Mouse (Mus musculus): ENCODE measurements around the gene Lrrn2. TPM values are rescaled to one million over a fixed set of nuclear protein-coding genes. Genes with fewer than 3 reads are reported as not detected.

Gene Lrrn2
- total and polyA plus RNA-seq, 3 experiments: not detected

GRCm38 (mm10) chr1:132909951-132910350 is 29.9 kb downstream of the Lrrn2 start:
- peaks cover 0 to 3% of the 10 kb centered on the region in 2 experiments; a peak in 2 of 4 replicates for H3K27me3 ChIP-seq (ENCODE audit: control insufficient read depth in 1 of 2, insufficient read depth in 2 of 2, low read length in 2 of 2)
- no peaks in the 10 kb centered on the region for H3K4me1 ChIP-seq (ENCODE audit: control insufficient read depth in 1 of 2, insufficient read depth in 2 of 2, low read length in 2 of 2)
- H3K27ac ChIP-seq (ENCODE audit: control insufficient read depth, low read depth, low read length): no peak overlapping the region
- H3K79me2 ChIP-seq (ENCODE audit: control insufficient read depth, insufficient read depth, low read length, poor library complexity): no peaks in the 10 kb centered on the region
- DNase-seq (ENCODE audit: low read depth, low spot score): no peak
- no peaks in the 10 kb centered on the region for H3K36me3 ChIP-seq (ENCODE audit: control insufficient read depth in 1 of 2, insufficient read depth in 2 of 2, low read length in 2 of 2)
- H3K9me3 ChIP-seq (replicated peaks; ENCODE audit: insufficient read depth, low read length): no peaks in the 10 kb centered on the region
- H3K4me3 ChIP-seq (ENCODE audit: control insufficient read depth in 1 of 2, insufficient read depth in 1 of 2, low read depth in 2 of 2, low read length in 2 of 2): no peak overlapping the region
- no peak overlapping the region for H3K9ac ChIP-seq (ENCODE audit: control insufficient read depth, low read depth, low read length, poor library complexity, severe bottlenecking)
- no peak for TF ChIP-seq ZC3H11A (IDR thresholded peaks at IDR 0.05; ENCODE audit: low read depth, low read length)
- TF ChIP-seq GATA1 (IDR thresholded peaks at IDR 0.05; ENCODE audit: low read depth, low read length): no peak
- TF ChIP-seq EP300 (IDR thresholded peaks at IDR 0.05; ENCODE audit: low read depth in 1 of 2, low read length in 2 of 2): no peak
- no peak for TF ChIP-seq USF2 (IDR thresholded peaks at IDR 0.05; ENCODE audit: borderline replicate concordance in 1 of 2, insufficient read depth in 1 of 2, low read depth in 1 of 2, low read length in 2 of 2)
- no peak for TF ChIP-seq POLR2A (IDR thresholded peaks at IDR 0.05; ENCODE audit: control insufficient read depth in 1 of 2, insufficient read depth in 1 of 2, low read depth in 1 of 2, low read length in 2 of 2, poor library complexity in 1 of 2)
- TF ChIP-seq MYC (IDR thresholded peaks at IDR 0.05; ENCODE audit: low read depth, low read length): no peak
- TF ChIP-seq MAFK (IDR thresholded peaks at IDR 0.05; ENCODE audit: borderline replicate concordance, low read depth, low read length): no peak
- no peak for TF ChIP-seq GABPA (IDR thresholded peaks at IDR 0.05; ENCODE audit: low read depth, low read length)
- no peak for TF ChIP-seq POLR2AphosphoS5 (IDR thresholded peaks at IDR 0.05; ENCODE audit: borderline replicate concordance, low read depth, low read length)

GRCm38 (mm10) chr1:132910414-132911041 is 30.5 kb downstream of the Lrrn2 start:
- no peaks in the 10 kb centered on the region for H3K36me3 ChIP-seq (ENCODE audit: control insufficient read depth in 1 of 2, insufficient read depth in 2 of 2, low read length in 2 of 2)
- no peak for DNase-seq (ENCODE audit: low read depth, low spot score)
- no peaks in the 10 kb centered on the region for H3K9me3 ChIP-seq (replicated peaks; ENCODE audit: insufficient read depth, low read length)
- H3K79me2 ChIP-seq (ENCODE audit: control insufficient read depth, insufficient read depth, low read length, poor library complexity): no peaks in the 10 kb centered on the region
- H3K27me3 ChIP-seq (ENCODE audit: control insufficient read depth in 1 of 2, insufficient read depth in 2 of 2, low read length in 2 of 2): peaks cover 0 to 3% of the 10 kb centered on the region in 2 experiments; a peak in 2 of 4 replicates
- no peak overlapping the region for H3K27ac ChIP-seq (ENCODE audit: control insufficient read depth, low read depth, low read length)
- H3K4me1 ChIP-seq (ENCODE audit: control insufficient read depth in 1 of 2, insufficient read depth in 2 of 2, low read length in 2 of 2): no peaks in the 10 kb centered on the region
- TF ChIP-seq USF2 (IDR thresholded peaks at IDR 0.05; ENCODE audit: borderline replicate concordance in 1 of 2, insufficient read depth in 1 of 2, low read depth in 1 of 2, low read length in 2 of 2): no peak
- no peak for TF ChIP-seq CTCF (IDR thresholded peaks at IDR 0.05 in 2 of 3, conservative IDR thresholded peaks at IDR 0.05 in 1 of 3; ENCODE audit: control insufficient read depth in 1 of 3, insufficient read depth in 1 of 3, low read depth in 2 of 3, low read length in 3 of 3, poor library complexity in 1 of 3, severe bottlenecking in 1 of 3)
- TF ChIP-seq SMC3 (IDR thresholded peaks at IDR 0.05; ENCODE audit: low read depth, low read length): no peak
- no peak for TF ChIP-seq ZMIZ1 (IDR thresholded peaks at IDR 0.05; ENCODE audit: low read depth, low read length)
- TF ChIP-seq ELF1 (IDR thresholded peaks at IDR 0.05; ENCODE audit: low read depth, low read length): no peak
- TF ChIP-seq USF1 (IDR thresholded peaks at IDR 0.05; ENCODE audit: low read depth, low read length): no peak
- TF ChIP-seq HCFC1 (IDR thresholded peaks at IDR 0.05; ENCODE audit: low read depth, low read length): no peak
- TF ChIP-seq MEF2A (IDR thresholded peaks at IDR 0.05; ENCODE audit: extremely low read depth, insufficient replicate concordance, low read depth, low read length, poor library complexity, severe bottlenecking): no peak
- TF ChIP-seq MXI1 (IDR thresholded peaks at IDR 0.05; ENCODE audit: low read depth, low read length): no peak
- TF ChIP-seq RCOR1 (IDR thresholded peaks at IDR 0.05; ENCODE audit: low read depth, low read length): no peak
- TF ChIP-seq ETS1 (IDR thresholded peaks at IDR 0.05; ENCODE audit: low read depth, low read length): no peak
- no peak for TF ChIP-seq MYC (IDR thresholded peaks at IDR 0.05; ENCODE audit: low read depth, low read length)
- no peak for TF ChIP-seq TCF12 (IDR thresholded peaks at IDR 0.05; ENCODE audit: low read depth, low read length)
- TF ChIP-seq MYB (IDR thresholded peaks at IDR 0.05; ENCODE audit: low read depth, low read length): no peak
- TF ChIP-seq TAL1 (IDR thresholded peaks at IDR 0.05; ENCODE audit: low read length): no peak
- no peak for TF ChIP-seq RAD21 (IDR thresholded peaks at IDR 0.05; ENCODE audit: low read depth, low read length)
- no peak for TF ChIP-seq GATA1 (IDR thresholded peaks at IDR 0.05; ENCODE audit: low read depth, low read length)
- no peak for TF ChIP-seq NRF1 (IDR thresholded peaks at IDR 0.05; ENCODE audit: insufficient read depth, low read depth, low read length, poor library complexity, severe bottlenecking)
- no peak for TF ChIP-seq CHD1 (IDR thresholded peaks at IDR 0.05; ENCODE audit: low read depth, low read length)
- TF ChIP-seq KAT2A (conservative IDR thresholded peaks at IDR 0.05; ENCODE audit: low read depth, low read length): no peak
- H3K4me3 ChIP-seq (ENCODE audit: control insufficient read depth in 1 of 2, insufficient read depth in 1 of 2, low read depth in 2 of 2, low read length in 2 of 2): no peak overlapping the region
- H3K9ac ChIP-seq (ENCODE audit: control insufficient read depth, low read depth, low read length, poor library complexity, severe bottlenecking): no peak overlapping the region
